Mouse (Mus musculus) spleen, adult 2 months (tissue): Measurements from ENCODE around the gene Tmem234.

Experiments
- CTCF ChIP-seq: fragments of 200-500 bp; IDR thresholded peaks from 2 replicates; pipeline ENCODE4 v1.5.1; 2011; ENCODE audit warnings: mild to moderate bottlenecking, inconsistent platforms; ENCODE audit not compliant: insufficient read depth, insufficient read length, insufficient replicate concordance; ENCODE audit errors: extremely low read depth
- POLR2A ChIP-seq: fragments of 200-500 bp; IDR thresholded peaks from 2 replicates; pipeline ENCODE4 v1.6.1; 2011; ENCODE audit warnings: low read depth, low read length, inconsistent platforms

- no peak for TF ChIP-seq CTCF
- no peak for TF ChIP-seq POLR2A
These were observed 44.7 kb downstream of the Tmem234 start for GRCm38 (mm10) chr4:129645204-129645603.
